Mouse (Mus musculus) brain, adult 2 months (tissue): ENCODE measurements at regions not wholly inside any gene's neighbourhood (a gene's known extent, or its start where the extent isn't known, plus 50 kb on each side); places are given as distances from the start of the nearest gene placed in this dataset.
A peak's percentile ranks its signal among the peaks of the same experiment; 100 is the strongest.

Experiments used
- DNase-seq: peaks from one replicate; pipeline ENCODE4 v3.0.0; 2011; ENCODE audit warnings: low read depth, low spot score

DNA sequence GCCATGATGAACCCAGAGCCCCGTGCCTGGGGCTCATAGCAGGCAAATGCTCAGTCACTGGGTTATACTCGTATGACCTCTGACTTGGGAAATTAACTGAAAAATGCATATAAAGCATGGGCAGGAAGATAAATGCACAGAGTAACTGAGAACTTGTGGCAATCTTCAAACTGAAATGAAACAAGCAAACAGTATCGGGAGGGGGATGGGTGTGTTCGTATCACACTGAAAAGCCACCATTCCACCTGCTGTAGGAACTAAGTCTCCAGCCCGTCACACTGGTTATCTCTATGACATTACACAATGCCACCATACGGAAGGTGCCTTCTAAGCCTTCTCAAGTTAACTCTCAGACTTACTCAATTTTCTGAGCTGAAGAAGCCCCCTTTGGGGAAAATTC lies 230.3 kb upstream of the Hes1 start:
- no peak for DNase-seq

DNA sequence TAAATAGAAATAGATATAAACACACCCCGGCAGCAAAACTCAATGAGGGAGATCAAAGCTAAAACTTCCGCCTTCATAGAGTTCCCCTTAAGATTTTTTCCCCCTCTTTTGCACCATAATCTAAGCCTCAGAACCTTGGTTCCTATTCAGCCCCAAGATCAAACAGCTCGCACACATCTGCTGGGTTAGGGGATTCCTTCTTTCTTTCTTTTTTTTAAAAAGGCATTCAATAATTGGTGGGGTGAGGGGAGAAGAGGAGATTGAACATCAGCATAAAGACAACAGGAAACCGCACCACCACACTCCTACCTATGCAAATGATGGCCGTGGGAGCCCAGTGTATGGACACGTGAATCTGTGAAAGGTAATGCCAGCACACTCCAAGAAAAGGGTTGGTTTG lies 229.5 kb upstream of the Hes1 start:
- no peak for DNase-seq

DNA sequence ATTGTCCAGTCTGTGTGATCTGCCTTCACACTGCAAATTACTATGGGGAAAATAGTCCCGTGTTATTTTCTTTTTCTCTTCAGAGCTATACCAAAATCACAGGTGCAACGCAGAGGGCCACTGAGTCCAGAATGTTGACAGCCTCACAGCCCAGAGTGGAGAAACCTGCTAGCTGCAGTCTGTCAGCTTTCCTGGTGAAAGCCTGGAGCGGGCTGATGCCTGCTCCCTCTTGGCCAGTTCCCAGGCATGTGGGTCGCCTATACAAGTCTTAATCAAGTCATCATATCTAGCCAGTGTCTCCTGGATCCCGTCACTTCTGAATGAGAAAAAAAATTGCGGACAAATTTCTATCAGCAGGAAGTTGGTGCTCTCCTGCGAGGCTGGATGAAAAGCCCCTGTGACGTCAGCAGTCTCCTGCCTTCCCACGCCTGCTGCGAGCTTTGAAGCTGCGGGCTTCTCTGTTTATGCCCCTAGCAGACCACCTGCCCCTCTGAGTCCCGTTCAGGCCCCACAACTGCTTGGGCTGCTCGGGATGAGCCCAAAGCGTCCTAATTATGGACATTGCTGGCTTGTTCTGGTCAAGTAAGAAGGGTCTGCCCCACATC lies 227.1 kb upstream of the Hes1 start:
- peak; percentile 51 for DNase-seq

DNA sequence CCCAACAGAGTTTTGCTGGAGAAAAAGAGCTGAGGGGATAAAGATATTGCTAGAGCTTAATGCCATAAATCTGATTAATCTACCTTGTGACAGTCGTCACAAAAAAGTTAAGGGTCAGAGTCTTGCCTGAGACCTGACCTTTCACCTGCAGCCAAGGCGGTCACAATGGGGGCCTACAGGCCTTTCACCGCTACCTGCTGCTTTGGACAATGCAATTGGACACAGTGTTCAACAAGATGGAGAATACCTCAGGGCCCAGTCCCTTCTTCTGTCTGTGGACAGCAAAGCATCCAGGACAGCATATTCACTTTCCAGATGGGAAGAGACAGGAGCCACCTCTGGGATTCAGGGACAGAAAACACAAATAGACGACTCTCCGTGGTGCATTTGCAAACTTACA lies 226.3 kb upstream of the Hes1 start:
- DNase-seq, result no peak

DNA sequence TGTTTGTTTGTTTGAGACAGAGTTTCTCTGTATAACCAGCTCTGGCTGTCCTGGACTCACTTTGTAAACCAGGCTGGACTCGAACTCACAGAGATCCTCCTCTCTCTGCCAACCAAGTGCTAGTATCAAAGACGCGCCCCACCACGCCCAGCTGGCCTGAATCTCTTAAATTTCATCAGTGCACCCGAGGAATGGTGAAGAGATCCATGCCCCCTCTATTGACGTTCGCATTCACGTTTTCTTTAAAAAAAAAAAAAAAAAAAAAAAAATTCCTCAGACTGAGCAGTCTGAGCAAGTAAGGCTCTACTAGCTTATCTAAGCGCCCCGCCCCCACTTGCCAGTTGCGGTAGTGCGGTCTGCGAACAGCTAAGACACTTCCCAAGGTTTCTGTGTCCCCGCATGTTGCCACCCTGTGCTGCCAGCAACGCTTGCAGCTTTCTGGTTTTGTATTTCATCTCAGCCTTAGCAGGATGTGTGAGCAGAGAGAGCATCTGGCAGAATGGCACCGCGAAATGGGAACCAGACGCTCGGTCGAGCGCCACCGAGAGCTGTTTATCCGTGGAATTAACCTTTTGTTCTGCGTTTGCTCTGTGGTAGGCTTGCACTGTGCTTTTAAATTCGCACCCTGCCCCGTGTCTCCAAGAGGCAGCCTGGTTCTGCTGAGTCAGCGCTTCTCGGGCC lies 225.1 kb upstream of the Hes1 start:
- DNase-seq, result peak; percentile 84

DNA sequence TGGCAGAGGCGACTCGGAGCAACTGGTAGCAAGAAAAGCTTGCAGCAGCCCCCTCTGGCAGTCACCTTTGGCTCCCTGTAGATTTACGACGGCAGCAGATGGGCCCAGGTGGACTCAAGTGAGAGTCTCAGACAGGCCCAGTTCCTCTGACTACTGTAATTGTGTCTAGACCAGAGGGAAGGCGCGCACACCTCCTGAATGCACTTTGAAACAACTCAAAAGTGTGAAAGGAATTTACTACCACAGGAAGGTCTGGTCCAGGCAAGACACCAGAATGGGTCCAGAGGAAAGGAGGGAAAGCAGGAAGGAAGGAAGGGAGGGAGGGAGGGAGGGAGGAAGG lies 224.6 kb upstream of the Hes1 start:
- no peak for DNase-seq

DNA sequence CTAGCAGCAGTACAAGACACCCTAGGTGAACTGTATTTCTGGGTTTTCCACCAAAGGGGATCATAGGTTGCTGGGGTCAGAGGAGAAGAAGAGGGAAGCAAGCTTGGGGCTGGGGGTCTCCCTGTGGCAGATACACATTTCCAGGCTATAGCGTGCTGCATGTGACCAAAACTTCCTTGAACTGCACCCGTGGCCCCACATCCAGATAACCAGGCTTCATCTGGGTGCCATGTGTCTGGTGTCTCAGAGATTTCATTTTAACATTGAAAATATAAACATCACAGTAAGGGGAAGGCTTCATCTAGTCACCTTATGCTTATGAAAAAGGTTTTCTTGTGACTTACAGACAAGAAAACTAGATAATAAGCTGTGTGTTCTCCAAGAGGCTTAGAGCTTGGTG lies 223.8 kb upstream of the Hes1 start:
- no peak for DNase-seq

DNA sequence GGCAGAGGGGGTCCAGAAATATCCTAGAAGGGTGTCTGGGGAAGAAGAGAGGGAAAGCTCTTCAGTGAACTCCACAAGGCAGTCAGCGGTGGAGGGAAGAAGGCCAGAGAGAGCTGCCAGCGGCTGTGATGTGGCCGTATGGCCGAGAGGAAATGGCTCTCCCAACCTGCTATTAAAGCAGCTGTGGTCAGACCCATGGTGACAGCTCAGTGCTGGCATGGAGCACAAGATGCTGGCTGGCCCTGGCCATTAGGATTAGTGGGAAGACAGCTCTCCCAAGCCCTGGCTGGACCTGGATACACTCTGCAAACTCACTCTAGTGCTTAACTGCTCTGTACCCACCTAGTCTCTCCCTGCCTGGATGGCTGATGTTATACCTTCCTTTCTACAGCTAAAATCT lies 223.1 kb upstream of the Hes1 start:
- DNase-seq, result no peak

DNA sequence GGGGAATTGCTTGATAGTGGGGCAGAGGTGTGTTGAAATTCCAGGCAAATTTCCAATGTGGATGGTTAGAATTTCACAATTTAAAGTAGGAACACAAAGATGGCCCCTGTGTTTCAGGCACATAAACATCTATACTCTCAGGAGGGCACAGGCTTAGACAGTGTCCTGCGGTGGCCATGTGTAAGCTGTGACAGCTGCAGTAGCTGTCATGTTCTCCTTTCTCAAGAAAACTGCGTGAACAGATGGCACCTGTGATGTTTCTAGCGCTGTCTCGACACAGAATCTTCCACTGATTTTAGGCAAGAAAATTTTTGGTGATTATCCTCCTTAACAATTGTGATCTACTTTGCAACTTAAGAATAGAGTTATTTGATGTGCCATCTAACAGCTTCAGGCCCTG lies 222.1 kb upstream of the Hes1 start:
- DNase-seq, result peak; percentile 47

DNA sequence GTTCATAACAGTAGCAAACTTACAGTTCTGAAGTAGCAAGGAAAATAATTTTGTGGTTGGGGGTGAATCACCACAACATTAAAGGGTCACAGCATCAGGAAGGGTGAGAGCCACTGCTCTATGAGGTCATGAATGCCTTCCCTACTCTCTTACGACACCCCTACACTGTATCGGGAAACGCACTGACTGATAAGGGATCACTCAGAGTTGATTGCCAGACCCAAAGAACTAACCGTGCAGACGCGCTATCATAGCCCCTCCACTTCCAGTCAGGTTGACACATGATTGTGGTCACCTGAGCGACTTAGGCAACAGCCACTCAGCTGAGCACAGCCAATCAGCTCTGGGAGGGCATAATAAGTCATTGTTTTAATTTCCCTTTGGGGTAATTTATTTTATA lies 220.7 kb upstream of the Hes1 start:
- no peak for DNase-seq

DNA sequence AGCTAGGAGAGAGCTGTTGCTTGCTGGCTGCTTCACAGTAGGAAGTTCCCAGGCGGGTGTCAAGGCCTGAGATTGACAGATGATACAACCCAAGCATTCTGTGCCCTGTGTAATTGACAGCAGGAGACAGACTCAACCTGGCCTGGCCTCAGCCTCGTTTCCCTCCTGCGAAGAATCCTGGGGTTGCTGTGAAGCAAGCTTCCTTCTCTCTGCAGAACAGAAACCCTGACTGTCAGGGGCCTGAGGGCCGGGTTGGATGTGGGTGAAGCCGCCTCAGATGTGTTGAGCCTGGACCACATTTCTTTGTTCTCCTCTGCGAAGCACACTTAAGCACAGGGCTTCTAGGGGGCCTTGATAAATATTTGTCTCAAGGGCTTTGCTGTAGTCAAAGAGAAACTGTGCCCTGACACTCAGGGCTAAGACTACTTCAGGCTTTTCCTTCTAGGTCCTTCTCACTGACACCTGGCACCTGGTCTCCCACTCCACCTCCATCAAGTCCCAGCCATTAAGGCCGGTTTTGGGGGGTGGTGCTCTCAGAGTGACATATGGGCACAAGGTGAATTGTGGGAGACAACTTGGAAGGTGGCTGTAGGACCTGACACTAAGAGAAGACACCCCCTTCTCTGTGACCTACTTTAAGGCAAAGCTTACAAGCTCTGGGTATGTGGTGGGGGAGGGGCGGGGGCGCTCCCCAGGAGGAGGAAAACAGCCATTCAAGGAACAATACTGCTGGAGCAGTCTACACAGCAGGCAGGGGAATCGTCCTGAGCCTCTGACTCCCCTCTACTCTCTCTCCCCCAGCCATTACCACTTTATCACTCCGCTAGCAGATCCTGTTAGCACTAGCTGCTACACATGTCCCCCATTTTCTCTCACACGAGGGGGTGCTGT lies 219.2 kb upstream of the Hes1 start:
- no peak for DNase-seq

DNA sequence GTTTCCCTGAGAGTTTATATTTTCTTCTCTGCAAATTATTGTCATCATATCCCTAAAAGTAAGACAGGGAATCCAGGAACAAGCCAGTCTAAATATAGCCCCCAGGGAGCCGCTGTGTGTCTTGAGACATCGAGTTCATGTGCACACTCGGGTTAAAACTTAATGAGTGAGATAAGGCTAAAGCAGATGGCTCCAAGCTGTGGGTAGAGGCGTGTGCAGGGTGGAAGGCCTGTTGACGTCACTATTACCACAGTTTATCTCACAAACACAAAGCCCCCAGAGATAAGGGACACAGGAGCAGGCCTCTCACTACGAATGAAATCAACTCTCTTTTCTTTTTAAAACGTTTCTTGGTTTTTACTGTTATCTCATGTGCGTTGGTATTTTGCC lies 218.6 kb upstream of the Hes1 start:
- no peak for DNase-seq

DNA sequence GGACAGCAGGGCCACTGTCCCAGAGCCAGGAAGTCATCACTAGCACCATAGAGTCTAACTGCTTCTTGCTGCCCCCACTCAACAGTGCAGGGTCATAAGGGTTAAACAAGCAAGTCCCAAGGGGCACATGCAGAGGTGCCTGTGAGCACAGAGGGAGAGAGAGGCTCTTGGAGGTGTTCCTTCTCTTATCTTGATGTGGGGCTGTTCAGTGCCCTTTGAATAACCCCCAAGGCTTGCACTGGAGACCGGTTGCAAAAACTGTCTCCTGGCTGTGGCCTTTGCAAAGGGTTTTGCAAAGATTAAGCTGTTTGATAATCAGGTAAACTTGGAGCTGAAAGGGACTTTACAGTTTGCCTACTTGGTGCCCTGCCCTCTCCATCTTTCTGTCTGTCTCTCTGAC lies 217.1 kb upstream of the Hes1 start:
- no peak for DNase-seq

DNA sequence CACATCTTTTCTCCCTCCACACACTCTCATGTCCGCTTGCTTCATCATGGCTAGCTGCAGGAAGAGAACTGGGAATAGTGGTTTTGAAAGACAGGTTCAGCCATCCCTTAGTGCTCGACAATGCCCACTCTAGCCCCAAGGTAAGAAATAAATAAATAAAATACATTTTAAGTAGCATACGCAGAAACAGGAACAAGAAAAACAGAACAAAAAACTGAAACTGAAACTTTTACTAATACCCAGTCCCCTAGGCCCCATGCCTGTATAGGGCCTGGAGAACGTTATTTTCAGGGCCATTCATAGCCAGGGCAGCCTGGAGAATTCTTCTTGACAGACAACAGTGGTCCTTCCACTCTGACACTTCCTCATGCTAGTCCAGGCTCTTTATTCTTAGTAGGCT lies 216.4 kb upstream of the Hes1 start:
- DNase-seq, result no peak

DNA sequence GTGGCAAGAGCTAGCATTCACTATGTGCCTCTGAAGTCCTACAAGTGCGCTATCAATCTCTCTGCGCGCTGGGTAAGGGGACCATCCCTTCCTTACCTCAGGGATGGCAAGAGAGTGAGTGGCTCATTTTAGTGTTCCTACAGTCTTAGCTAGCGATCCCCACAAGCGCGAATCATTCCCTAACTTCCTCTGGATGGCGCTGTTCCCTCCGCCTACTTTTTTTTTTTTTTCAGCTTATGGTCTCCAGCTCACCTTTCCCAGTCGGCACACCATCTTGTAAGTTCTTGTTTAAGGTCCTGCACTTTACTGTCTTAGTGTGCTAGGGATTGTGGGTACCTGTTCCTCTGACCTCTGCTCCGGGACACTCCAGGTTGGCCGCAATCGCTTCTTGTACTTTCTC lies 215.7 kb upstream of the Hes1 start:
- no peak for DNase-seq

DNA sequence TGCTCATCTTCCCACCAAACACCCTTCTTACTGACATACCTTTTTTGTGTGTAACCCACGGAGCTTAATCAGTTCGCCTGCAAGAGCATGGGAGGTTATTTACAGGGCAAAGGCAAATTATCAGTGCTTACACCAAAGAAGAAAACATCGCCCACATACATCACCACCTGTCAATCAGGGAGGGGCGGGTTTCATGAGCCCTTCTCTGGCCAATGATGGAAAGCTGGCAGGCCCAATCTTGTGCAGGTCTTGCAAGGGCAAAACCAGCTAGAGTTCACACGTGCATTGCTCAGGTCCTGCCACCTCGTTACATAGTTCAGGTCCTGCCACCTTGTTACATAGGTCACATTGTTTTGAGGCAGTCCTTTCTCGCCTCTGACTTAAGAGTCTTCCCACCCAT lies 214.7 kb upstream of the Hes1 start:
- DNase-seq, result no peak

DNA sequence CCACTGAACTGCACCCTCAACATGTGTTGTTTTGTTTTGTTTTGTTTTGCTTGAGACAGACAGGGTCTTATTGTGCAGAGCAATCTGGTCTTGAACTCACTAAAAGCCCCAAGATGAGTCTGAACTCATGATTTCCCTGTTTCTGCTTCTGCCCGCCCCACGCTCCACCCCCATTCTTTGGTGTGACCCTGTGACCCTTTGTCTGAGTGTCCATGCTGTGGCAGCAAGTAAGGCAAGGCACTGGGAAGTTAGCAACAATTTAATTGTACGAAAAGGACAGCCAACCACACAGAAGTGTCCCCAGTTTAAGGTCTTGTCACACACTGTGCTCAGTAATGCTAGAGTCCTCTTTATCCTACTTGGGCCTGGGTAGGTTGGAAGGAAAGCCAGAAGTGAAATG lies 213.6 kb upstream of the Hes1 start:
- no peak for DNase-seq

DNA sequence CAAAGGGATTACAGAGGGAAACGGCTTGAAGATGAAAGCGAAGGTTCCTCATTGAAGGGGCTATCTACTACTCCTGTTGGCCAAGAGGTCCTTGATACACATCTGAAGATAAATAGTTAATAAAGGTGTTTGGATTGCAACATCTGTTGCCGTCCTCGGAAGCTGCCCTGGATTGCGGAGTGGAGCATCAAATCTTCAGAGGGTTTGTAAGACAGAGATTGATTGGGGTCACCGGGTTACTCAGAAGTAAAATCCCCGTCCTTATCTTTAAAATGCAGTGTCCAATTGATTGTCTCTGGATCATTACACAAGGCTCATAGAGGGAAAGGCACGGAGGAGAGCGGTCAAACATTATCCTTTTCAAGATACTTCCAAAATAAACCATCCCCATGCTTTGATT lies 212.4 kb upstream of the Hes1 start:
- no peak for DNase-seq

DNA sequence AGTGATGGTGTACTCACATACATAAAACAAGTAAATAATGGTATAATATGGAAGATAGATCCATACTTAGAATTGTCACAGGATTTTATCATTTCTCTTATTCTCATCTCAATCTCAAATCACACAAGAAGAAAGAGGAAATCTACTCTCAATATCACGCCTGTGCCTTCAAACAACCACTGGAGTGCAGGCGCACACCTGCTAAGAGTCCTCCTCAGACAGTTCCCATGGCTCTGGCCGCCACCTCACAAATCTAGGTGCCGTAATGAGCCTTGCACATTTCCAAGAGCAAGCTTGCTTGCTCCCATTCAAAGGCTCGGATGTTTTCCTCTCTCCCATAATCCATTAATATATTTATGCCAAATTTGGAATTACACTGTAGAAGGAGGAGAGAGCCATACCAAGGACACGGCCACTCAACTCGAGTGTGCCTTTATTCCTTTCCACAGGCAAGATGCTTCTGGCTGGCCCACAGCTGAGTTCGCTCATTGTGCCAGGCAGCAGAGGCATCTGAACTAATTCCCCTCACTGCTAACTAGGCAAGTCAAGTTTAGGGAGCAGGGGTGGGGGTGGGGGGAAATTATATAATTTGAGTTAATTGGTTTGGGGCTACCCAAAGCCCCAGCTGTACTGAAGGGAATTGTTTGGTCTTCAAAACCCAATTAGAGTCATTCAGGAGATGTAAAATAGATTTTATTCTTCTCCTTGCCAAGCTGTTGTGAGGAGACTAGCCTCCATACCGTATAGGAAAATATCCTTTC lies 209.2 kb upstream of the Hes1 start:
- DNase-seq, result no peak

DNA sequence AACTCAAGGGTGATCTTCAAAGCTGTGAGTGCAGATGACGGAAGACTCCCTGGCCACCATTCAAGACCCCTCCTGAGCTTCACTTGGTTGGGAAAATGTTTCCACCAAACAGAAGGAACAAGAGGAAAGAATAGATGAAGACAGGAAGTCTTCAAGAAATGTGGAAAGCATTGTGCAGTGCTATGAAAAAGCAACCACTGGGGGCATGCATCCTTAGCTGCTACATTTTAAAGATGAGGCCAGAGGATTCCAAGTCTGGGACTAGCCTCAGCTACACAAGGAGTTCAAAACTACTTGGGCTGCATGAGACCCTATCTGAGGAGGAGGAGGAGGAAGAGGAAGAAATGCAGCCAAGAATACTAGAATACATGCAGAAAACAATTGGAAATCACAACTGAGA lies 207.6 kb upstream of the Hes1 start:
- DNase-seq, result no peak

DNA sequence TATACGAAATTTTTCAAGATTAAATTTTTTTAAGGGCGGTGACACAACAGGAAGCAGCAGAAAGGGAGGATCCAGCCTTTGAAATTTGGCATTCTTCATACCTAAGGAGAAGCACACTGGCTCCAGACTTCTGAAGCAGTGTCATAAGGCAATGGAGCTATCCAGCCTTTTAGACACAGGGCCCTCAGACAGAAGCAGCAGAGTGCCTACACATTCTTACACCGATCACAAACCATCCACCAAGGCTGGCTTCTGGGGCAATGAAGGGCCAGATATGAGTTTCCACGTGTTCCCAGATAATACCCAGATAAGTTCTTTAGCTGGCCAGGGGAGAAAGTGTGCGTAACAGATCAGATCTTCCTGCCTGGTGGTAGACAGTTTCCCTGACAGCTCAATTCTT lies 205.5 kb upstream of the Hes1 start:
- no peak for DNase-seq

DNA sequence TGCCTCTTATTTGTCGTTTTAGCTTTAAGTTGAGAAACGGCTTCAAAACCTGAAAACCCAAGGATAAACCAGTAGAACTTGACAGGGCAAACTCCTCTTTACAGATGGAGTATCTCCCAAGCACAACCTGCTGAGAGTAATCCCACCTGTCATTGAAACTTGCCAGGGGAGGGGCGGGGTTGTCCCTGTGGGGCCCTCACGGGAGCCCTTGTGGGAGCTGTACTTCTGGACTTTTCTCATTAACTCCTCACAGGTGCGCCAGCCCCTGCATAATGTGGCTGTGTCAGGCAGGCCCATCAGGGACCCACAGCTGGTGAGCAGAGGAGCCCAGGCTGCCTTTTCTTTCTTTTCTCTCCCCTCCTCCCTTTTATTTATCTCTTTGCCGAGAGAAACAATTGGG lies 203.9 kb upstream of the Hes1 start:
- no peak for DNase-seq
